Mouse (Mus musculus) erythroblast, embryonic 14.5 days (primary cell): ENCODE results near the gene Gm37240.

Experiments used
- GATA1 ChIP-seq: IDR thresholded peaks from 2 replicates; pipeline ENCODE4 v1.6.1; 2012; ENCODE audit warnings: low read length, inconsistent platforms, mixed read lengths
- TAL1 ChIP-seq: IDR thresholded peaks from 3 replicates; pipeline ENCODE4 v1.6.1; 2012; ENCODE audit warnings: low read length, inconsistent platforms, mixed read lengths

DNA sequence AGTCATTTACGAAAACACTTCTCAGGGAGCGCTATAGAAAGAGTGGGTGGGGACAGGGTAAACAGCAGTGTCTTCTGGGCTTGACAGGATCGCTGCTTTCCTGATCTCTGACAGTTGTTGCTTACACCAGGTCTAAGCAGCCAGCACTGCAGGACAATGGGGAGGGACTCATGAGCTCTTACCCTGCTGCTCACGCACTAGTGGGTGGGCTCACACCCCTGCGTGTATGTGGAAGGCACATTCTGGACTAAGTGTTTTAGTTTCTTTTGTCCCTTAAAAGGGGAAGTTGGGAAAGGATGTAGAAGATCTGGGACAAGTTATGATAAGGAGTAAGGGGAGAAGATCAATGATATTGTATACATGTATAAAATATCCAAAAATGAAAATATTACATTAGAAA, 1354.1 kb downstream of the Gm37240 start:
- TF ChIP-seq GATA1 (no peak), TAL1 (no peak)
